Mouse (Mus musculus) thymus, postnatal 25 days (tissue): Measurements from ENCODE around the gene Bahd1.

ENCODE experiments used
- DNase-seq: peaks from one replicate; pipeline ENCODE4 v3.0.0; 2022

Bahd1 gene

GRCm38 (mm10) chr2:118899306-118899705 lies 871 bp upstream of the Bahd1 start:
- no peak for DNase-seq

- no peak for DNase-seq
Observed at GRCm38 (mm10) chr2:118900826-118901140, 606 bp downstream of the Bahd1 start.

GRCm38 (mm10) chr2:118901175-118902031 lies 1.2 kb downstream of the Bahd1 start:
- peak; percentile 98 for DNase-seq

- peak; percentile 38 for DNase-seq
Observed at GRCm38 (mm10) chr2:118902051-118903025, 2.2 kb downstream of the Bahd1 start.

- DNase-seq: no peak
Observed at GRCm38 (mm10) chr2:118903333-118903741, 3.2 kb downstream of the Bahd1 start.

GRCm38 (mm10) chr2:118905433-118906117 lies 5.4 kb downstream of the Bahd1 start:
- no peak for DNase-seq

GRCm38 (mm10) chr2:118906118-118906492 lies 5.9 kb downstream of the Bahd1 start:
- no peak for DNase-seq

GRCm38 (mm10) chr2:118907781-118908180 lies 7.6 kb downstream of the Bahd1 start:
- DNase-seq: no peak

GRCm38 (mm10) chr2:118909151-118909550 lies 9.0 kb downstream of the Bahd1 start:
- DNase-seq: no peak

GRCm38 (mm10) chr2:118910605-118911278 lies 10.6 kb downstream of the Bahd1 start:
- DNase-seq: no peak

- no peak for DNase-seq
Observed at GRCm38 (mm10) chr2:118912706-118913105, 12.5 kb downstream of the Bahd1 start.

GRCm38 (mm10) chr2:118913551-118914276 lies 13.5 kb downstream of the Bahd1 start:
- no peak for DNase-seq

- no peak for DNase-seq
Observed at GRCm38 (mm10) chr2:118914685-118915084, 14.5 kb downstream of the Bahd1 start.

GRCm38 (mm10) chr2:118916436-118916835 lies 16.3 kb downstream of the Bahd1 start:
- DNase-seq: no peak

GRCm38 (mm10) chr2:118918543-118918942 lies 18.4 kb downstream of the Bahd1 start:
- no peak for DNase-seq

GRCm38 (mm10) chr2:118920428-118920827 lies 20.3 kb downstream of the Bahd1 start:
- DNase-seq: no peak

GRCm38 (mm10) chr2:118925952-118926351 lies 25.8 kb downstream of the Bahd1 start:
- DNase-seq: no peak

GRCm38 (mm10) chr2:118926361-118926997 lies 26.3 kb downstream of the Bahd1 start, which contains the start of gene Chst14:
Gene Chst14, plus strand, starts transcription at chr2:118926496.
- peak; percentile 74 for DNase-seq

GRCm38 (mm10) chr2:118926998-118927739 lies 27.0 kb downstream of the Bahd1 start:
- DNase-seq: peak; percentile 24

GRCm38 (mm10) chr2:118941341-118941740 lies 41.2 kb downstream of the Bahd1 start:
- no peak for DNase-seq
